Mouse (Mus musculus): ENCODE data around the gene Fbxo47. TPM values are rescaled to one million over a fixed set of nuclear protein-coding genes. Genes with fewer than 3 reads are reported as not detected.
A peak's percentile ranks its signal among the peaks of the same experiment; 100 is the strongest.

Gene Fbxo47
- polyA plus RNA-seq, 1 experiment from 2014 or later: 0.92 TPM

- Histone ChIP-seq H3K36me3 (peaks cover 22% of the 10 kb centered on the region), H3K9ac (replicated peaks) (no peak overlapping the region), H3K4me1 (replicated peaks) (peaks cover 67% of the 10 kb centered on the region), H3K27me3 (no peaks in the 10 kb centered on the region), H3K4me2 (peak overlapping the region; percentile 6; the same call in 1 of the 2 replicates), H3K4me3 (replicated peaks) (no peak overlapping the region), H3K9me3 (no peaks in the 10 kb centered on the region), H3K27ac (peak overlapping the region; percentile 84)
- 73% methylated on average over 5 of the region's 5 CpGs for WGBS
- ATAC-seq (ENCODE audit: insufficient number of reproducible peaks, insufficient read depth, low FRiP score, low TSS enrichment, low read depth): no peak
Measured at GRCm38 (mm10) chr11:97803847-97804246, 80.1 kb downstream of the Fbxo47 start.

Other genes with a start within 250 kb of the Fbxo47 start
- 2.8 and 2.9 TPM in 2 replicates for gene Mllt6, start 220.7 kb downstream of the Fbxo47 start, polyA plus RNA-seq (2016; fragmentation: Nextera tagmentation; extraction: Ambion mirVana)
- 10.0 and 11.3 TPM in 2 replicates for gene Cisd3, start 198.3 kb downstream of the Fbxo47 start, polyA plus RNA-seq (2016; fragmentation: Nextera tagmentation; extraction: Ambion mirVana)
- gene Pcgf2, start 183.7 kb downstream of the Fbxo47 start, polyA plus RNA-seq (2016; fragmentation: Nextera tagmentation; extraction: Ambion mirVana): 20.2 and 20.3 TPM in 2 replicates
- gene Psmb3, start 180.8 kb downstream of the Fbxo47 start, polyA plus RNA-seq (2016; fragmentation: Nextera tagmentation; extraction: Ambion mirVana): 481 TPM in 2 replicates
- gene Pip4k2b, start 139.4 kb downstream of the Fbxo47 start, polyA plus RNA-seq (2016; fragmentation: Nextera tagmentation; extraction: Ambion mirVana): 2.2 and 2.7 TPM in 2 replicates
- 24.6 and 25.6 TPM in 2 replicates for gene Cwc25, start 117.6 kb downstream of the Fbxo47 start, polyA plus RNA-seq (2016; fragmentation: Nextera tagmentation; extraction: Ambion mirVana)
- 0.37 TPM in 1 of 2 replicates, not detected in the other for gene 1700001P01Rik, start 108.2 kb downstream of the Fbxo47 start, polyA plus RNA-seq (2016; fragmentation: Nextera tagmentation; extraction: Ambion mirVana)
- 513 and 518 TPM in 2 replicates for gene Rpl23, start 101.7 kb downstream of the Fbxo47 start, polyA plus RNA-seq (2016; fragmentation: Nextera tagmentation; extraction: Ambion mirVana)
- 110 and 120 TPM in 2 replicates for gene Lasp1, start 85.2 kb downstream of the Fbxo47 start, polyA plus RNA-seq (2016; fragmentation: Nextera tagmentation; extraction: Ambion mirVana)
- 11.8 and 13.2 TPM in 2 replicates for gene B230217C12Rik, start 43.4 kb downstream of the Fbxo47 start, polyA plus RNA-seq (2016; fragmentation: Nextera tagmentation; extraction: Ambion mirVana)
- gene Plxdc1, start 102.3 kb upstream of the Fbxo47 start, polyA plus RNA-seq (2016; fragmentation: Nextera tagmentation; extraction: Ambion mirVana): 0.12 TPM in 1 of 2 replicates, not detected in the other
- 5.9 and 7.1 TPM in 2 replicates for gene Arl5c, start 112.0 kb upstream of the Fbxo47 start, polyA plus RNA-seq (2016; fragmentation: Nextera tagmentation; extraction: Ambion mirVana)
- gene Cacnb1, start 138.9 kb upstream of the Fbxo47 start, polyA plus RNA-seq (2016; fragmentation: Nextera tagmentation; extraction: Ambion mirVana): 13.2 and 16.0 TPM in 2 replicates
- gene Rpl19, start 142.6 kb upstream of the Fbxo47 start, polyA plus RNA-seq (2016; fragmentation: Nextera tagmentation; extraction: Ambion mirVana): 1,014 and 1,051 TPM in 2 replicates
- 0.31 and 0.68 TPM in 2 replicates for gene Stac2, start 169.3 kb upstream of the Fbxo47 start, polyA plus RNA-seq (2016; fragmentation: Nextera tagmentation; extraction: Ambion mirVana)